Mouse (Mus musculus): Measurements from ENCODE around the gene Il16. TPM values are rescaled to one million over a fixed set of nuclear protein-coding genes. Genes with fewer than 3 reads are reported as not detected.

Il16 gene
- polyA plus RNA-seq, 1 experiment, result 8.6 TPM

- DNase-seq (ENCODE audit: low read depth, low spot score), result no peak
- WGBS, result 65% methylated on average over 5 of the region's 5 CpGs
Measured at GRCm38 (mm10) chr7:83654938-83655630, 90.4 kb downstream of the Il16 start.

- 24% methylated on average over 2 of the region's 2 CpGs for WGBS
- no peak for DNase-seq (ENCODE audit: low read depth, low spot score)
Measured at GRCm38 (mm10) chr7:83654196-83654595, 91.3 kb downstream of the Il16 start.

GRCm38 (mm10) chr7:83653605-83654051 is 91.9 kb downstream of the Il16 start:
- DNase-seq (ENCODE audit: low read depth, low spot score), result no peak
- 78% methylated on average over 2 of the region's 2 CpGs for WGBS

- no peak for DNase-seq (ENCODE audit: low read depth, low spot score)
- 85% methylated on average over 5 of the region's 5 CpGs for WGBS
Measured at GRCm38 (mm10) chr7:83652498-83652897, 93.0 kb downstream of the Il16 start.

GRCm38 (mm10) chr7:83650638-83651037 is 94.9 kb downstream of the Il16 start:
- 78% methylated on average over 5 of the region's 5 CpGs for WGBS
- no peak for DNase-seq (ENCODE audit: low read depth, low spot score)

- DNase-seq (ENCODE audit: low read depth, low spot score), result no peak
- WGBS, result 43% methylated on average over 7 of the region's 7 CpGs
Measured at GRCm38 (mm10) chr7:83648807-83649206, 96.7 kb downstream of the Il16 start.

GRCm38 (mm10) chr7:83645476-83645875 is 100.0 kb downstream of the Il16 start:
- 52% methylated on average over 5 of the region's 5 CpGs for WGBS
- DNase-seq (ENCODE audit: low read depth, low spot score), result no peak

GRCm38 (mm10) chr7:83644761-83645160 is 100.8 kb downstream of the Il16 start:
- WGBS, result 82% methylated on average over 2 of the region's 2 CpGs

GRCm38 (mm10) chr7:83643581-83643980 is 101.9 kb downstream of the Il16 start:
- no peak for DNase-seq (ENCODE audit: low read depth, low spot score)
- 48% methylated on average over 6 of the region's 6 CpGs for WGBS

More at GRCm38 (mm10) chr7:83644761-83645160, 100.8 kb downstream of the Il16 start:
- no peak for DNase-seq (ENCODE audit: low read depth, low spot score)

- DNase-seq (ENCODE audit: low read depth, low spot score), result no peak
- 89% methylated on average over 2 of the region's 2 CpGs for WGBS
Measured at GRCm38 (mm10) chr7:83641163-83641562, 104.4 kb downstream of the Il16 start.

- DNase-seq (ENCODE audit: low read depth, low spot score), result no peak
- WGBS, result 89% methylated on average over 5 of the region's 5 CpGs
Measured at GRCm38 (mm10) chr7:83640581-83640980, 104.9 kb downstream of the Il16 start.

- no peak for DNase-seq (ENCODE audit: low read depth, low spot score)
- WGBS, result 13% methylated on average over 3 of the region's 3 CpGs
Measured at GRCm38 (mm10) chr7:83639084-83639483, 106.4 kb downstream of the Il16 start.

- DNase-seq (ENCODE audit: low read depth, low spot score), result no peak
- 36% methylated on average over 8 of the region's 8 CpGs for WGBS
Measured at GRCm38 (mm10) chr7:83637781-83638583, 107.5 kb downstream of the Il16 start.

- 90% methylated on average over 8 of the region's 8 CpGs for WGBS
- no peak for DNase-seq (ENCODE audit: low read depth, low spot score)
Measured at GRCm38 (mm10) chr7:83636425-83636824, 109.1 kb downstream of the Il16 start.

- DNase-seq (ENCODE audit: low read depth, low spot score), result no peak
Measured at GRCm38 (mm10) chr7:83635726-83636125, 109.8 kb downstream of the Il16 start.

GRCm38 (mm10) chr7:83633856-83634255 is 111.7 kb downstream of the Il16 start:
- 69% methylated on average over 6 of the region's 6 CpGs for WGBS
- no peak for DNase-seq (ENCODE audit: low read depth, low spot score)

More at GRCm38 (mm10) chr7:83635726-83636125, 109.8 kb downstream of the Il16 start:
- WGBS, result 92% methylated on average over 2 of the region's 2 CpGs

- 14% methylated on average over 6 of the region's 6 CpGs for WGBS
- DNase-seq (ENCODE audit: low read depth, low spot score), result no peak
Measured at GRCm38 (mm10) chr7:83632682-83633120, 112.8 kb downstream of the Il16 start.

- WGBS, result under 1% methylated on average over 35 of the region's 35 CpGs
- DNase-seq (ENCODE audit: low read depth, low spot score), result peak; percentile 96
Measured at GRCm38 (mm10) chr7:83631828-83632681, 113.5 kb downstream of the Il16 start, which contains the start of gene Stard5. Stard5 (plus strand) TSS chr7:83631959.

GRCm38 (mm10) chr7:83631073-83631827 is 114.3 kb downstream of the Il16 start:
- no peak for DNase-seq (ENCODE audit: low read depth, low spot score)
- WGBS, result 4% methylated on average over 11 of the region's 11 CpGs
